Mouse (Mus musculus) ZHBTc4 (cell line): Measurements from ENCODE around the gene Slc7a7.
A peak's percentile ranks its signal among the peaks of the same experiment; 100 is the strongest.

Experiments
- DNase-seq: peaks from one replicate; pipeline ENCODE4 v3.0.0-alpha.2; 2011; ENCODE audit warnings: low read depth, low spot score

Gene Slc7a7

DNA sequence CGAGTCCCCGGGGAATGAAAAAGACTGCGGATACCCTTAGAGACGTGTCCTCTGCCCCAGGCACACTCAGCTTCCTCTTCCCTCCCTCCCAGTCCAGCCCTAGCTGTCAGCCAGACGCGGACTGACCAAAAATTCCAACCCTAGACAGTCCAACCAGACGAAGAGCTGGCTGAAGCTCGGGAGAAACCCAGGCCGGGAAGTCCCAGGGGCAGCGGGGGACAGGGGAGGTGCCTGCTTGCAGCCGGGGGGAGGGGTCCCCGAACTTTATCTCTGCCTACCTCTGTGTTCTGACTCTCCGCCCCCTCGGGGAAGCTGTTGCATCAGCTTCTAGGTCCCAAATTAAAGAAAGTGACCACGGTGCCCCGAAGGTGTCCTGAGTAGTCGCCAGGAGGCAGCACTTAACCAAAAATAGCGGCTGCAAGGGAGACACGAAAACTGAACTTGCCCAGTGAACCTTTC lies at the start of gene Slc7a7:
Slc7a7 (minus strand) TSS at position 158 of the 459 bp plus-strand sequence.
- peak; percentile 88 for DNase-seq

DNA sequence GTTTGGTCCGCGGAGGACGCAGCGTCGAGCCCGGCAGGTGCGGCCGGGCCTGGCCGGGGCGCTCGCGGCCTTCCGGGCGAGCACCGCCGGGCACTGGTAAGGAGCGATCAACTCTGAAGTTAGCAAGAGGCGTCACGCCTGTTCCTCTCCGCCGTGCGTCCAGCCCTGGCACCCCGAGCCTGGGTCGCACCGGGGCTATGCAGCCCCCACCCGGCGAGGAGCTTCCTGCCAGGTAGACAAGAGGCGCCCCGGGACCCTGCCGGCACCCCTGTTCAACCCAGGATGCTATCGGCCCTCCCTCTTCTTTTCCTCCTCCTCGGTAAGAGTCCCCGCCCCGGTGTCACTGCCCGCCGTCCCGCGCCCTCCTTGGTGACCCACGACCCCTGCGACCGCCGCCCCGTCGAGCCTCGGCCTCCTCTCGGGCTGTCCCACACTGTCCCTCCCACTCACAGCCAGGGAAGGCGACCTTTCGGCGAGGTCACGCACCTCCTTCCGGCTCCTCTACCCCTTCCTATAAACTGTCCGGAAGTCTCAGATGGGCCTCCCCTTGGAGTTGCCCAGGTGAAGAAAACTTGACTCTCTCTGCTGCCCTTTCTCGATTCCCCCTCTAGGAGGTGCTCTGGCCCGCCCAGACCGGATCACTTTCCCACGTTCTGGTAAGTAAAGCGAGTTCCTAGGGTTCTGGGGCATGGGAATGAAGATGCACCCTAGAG lies 46.9 kb upstream of the Slc7a7 start:
- DNase-seq: peak; percentile 93

DNA sequence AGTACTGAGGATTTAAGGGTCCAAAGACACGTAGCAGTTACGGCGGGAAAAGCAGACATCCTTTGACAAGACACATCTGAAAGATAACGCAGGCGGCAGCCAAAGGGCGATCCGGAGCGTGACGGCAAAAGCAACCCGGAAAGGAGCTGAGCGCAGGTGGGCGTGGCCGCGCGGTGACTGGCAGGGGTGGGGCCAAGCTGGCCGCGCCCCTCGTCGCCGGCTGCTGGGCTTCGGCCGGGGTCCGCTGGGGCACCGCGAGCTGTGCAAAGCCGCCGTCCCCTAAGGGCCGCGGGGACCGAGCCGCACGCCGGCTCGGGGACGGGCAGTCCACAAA lies 46.3 kb upstream of the Slc7a7 start, which contains the start of gene Lrp10:
Lrp10 (plus strand) TSS at position 179 of the 334 bp plus-strand sequence.
- DNase-seq: peak; percentile 93

DNA sequence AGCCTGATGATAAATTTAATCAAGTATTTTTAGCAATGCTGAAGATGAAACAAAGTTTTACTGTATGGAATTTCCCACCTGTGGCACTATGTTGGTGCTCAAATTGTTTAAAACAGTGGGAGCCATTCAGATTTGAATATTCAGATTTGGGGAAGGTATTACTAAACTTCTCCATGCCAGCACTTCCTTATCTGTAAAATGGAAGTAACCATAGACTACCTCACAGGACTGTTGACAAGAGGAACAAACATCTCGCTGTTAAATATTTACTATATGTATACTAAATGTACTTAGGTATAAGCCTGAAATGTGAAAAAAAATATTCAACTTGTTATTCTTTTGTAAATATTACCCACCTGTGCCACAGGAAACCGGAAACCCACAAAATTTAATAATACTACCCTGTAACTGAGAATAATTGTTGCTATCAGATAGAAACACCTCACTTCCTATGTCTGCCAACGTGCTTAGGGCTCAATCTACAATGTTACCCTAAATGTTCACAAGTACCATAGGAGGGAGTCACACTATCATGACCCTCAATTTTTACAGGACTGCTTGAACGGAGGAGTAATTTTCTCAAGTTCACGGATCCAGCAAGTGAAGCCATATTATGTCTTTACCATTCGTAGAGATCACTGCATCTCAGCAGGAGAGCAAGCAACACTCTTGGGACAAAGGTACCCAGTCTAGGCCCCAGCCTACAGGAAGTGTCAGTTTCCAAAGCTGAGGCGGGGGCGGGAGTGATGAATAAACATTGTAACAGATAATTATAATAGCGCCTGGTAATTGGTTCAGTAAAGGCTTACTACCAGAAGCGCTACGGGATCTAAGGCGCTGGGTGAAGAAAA lies 45.8 kb upstream of the Slc7a7 start:
- no peak for DNase-seq

DNA sequence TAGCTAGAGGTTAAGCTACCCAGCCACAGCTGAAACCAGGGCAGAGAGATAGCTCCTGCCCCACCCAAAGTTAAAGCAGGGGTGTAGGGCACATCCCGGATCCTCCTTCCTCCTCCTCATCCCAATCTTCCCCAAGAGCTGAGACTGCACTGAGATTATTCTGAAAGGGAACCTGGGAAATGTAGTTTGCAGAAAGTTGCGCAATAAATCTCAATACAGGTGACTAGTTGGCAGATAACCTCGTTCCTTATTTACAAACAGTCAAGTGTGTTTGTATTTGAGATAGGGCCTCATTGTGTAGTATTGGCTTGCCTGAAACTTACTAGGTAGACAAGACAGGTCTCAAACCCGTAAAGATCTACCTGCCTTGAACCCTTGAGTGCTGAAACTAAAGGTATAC lies 44.6 kb upstream of the Slc7a7 start:
- DNase-seq: no peak

DNA sequence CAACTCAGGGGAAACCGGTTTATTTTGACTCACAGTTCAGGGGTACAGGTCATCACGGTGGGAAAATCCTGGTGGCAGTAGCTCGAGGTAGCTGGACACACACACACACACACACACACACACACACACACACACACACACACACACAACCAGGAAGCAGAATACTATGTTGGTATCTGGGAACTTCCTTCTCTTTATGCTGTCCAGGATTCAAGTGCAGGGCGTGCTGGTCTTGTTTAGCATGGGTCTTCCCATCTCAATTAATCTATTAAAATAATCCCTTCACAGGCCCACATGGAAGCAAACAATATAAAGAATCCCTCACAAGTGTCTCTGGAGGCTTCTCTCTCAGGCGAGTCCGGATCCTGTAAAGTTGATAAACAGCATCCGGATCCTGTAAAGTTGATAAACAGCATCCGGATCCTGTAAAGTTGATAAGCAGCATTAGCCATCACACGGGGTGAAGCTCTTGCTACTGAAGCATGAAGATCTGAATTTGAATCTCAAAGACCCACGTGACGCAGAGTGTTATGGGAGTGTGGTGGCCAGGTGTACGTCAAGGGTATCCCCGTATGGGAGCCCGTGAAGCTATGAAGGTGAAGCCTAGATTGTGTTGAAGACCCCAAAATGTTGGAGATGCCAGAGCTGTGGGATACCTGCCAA lies 40.5 kb upstream of the Slc7a7 start:
- no peak for DNase-seq

DNA sequence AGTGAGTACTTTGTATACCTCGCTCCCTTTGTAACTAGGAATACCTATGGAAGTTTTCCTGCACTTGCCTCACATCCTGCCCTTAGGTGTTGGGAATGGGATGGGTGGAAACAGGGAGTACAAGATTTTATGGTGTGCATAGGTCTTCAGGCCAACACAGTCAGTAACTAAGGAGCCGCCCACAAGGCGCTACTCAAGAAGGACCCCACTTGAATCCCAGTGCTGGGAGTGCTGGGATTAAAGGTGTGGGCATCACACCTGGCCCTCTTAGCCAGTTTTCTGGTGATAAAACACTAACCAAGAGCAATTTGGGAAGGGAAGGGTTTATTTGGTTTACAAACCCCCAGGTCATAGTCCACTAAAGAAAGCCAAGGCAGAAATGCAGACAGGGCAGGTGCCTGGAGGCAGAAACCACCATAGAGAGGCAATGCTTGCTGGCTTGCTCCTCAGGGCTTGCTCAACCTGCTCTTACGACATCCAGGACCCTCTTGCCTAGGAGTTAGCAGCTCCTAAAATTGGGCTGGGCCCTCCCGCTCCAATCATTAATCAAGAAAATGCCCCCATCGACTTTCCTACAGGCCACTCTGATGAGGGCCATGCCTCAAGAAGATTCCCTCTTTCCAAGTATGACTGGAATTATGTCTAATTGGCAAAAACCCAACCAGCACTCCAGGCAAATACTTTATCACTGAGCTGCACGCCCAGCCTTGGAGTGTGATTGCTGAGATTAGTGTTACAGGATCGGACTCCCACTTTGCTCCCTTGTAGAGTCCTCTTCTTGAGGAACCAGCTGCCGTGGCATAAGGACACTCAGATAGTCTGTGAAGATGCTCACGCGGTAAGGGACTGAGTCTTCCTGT lies 37.3 kb upstream of the Slc7a7 start:
- DNase-seq: no peak

DNA sequence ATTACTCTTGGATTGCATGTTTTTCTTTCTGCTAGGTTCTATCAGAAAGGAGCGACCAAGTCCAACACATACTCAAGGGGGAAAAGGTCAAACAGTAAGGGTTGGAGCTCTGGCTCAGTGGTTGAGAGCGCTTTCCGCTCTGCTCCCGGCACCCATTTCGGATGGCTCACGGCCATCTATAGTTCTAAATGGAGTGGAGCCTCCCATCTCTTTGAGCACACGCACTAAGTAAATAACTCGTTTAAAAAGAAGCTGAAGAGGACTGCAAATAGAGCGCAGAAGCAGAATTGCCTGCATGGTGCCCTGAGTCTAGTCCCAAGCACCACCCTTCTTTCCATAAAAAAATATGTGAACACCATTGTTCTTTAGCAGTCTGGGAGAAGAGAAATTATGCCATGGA lies 36.0 kb upstream of the Slc7a7 start:
- no peak for DNase-seq

DNA sequence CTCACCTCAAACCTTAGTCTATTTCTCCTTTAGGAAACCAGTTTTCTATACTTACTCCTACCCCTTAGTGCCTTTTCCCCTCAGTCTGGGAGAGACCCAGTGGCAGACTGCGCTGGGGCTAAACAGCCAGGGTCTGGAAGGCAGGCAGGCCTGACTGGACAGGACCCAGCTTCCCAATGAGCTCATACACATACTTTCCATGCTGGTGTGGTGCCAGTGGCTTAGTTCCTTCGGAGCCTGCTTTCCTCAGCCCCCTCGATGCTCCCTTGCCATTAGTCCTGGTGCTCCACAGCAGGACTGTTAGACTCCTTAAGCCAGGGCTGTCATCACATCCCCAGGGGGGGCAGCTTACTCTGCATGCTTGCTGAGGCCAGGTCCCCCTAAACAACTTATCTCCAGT lies 27.9 kb upstream of the Slc7a7 start:
- no peak for DNase-seq

DNA sequence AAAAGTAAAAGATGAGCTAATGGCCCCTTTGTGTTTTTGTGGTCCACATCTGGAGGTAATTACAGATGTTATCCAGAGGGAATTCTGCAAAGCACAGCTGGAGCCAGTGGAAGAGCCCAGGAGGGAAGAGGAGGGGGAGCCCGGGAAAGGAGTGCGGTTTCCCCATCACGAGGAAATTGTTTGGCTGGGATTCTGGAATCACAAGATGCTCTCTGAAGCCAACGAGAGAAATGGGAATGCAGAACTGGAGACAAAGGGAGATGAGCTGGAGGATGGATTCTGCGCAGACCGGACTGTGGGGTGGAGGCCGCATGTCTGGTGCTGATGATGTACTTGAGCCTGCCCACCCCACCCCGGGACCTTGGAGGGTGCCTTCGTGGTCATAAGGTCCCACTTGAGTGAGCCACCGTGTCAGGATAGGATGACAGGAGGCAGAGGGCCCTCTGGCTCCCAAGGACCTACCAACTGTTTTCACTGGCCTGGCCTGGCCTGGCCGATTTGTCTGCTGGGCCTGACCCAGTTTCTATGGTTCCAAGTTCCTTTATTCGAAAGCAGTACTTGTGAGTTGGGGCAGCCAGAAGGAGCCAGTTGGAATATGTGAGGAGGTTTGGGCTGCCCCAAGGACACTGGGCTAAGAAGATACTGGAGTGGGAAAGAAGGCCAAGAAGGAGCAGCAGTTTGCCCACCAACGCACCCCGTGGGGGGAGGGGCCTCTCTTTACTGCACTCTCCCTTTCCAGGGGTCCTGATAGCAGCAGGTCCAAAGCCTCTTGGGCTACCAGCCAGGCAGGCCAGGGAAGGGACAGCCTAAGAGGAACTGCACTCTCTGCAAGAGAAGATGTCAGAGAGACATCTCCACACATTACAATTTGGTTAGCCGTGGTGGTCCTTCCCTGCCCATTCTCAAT lies 26.4 kb upstream of the Slc7a7 start:
- no peak for DNase-seq

DNA sequence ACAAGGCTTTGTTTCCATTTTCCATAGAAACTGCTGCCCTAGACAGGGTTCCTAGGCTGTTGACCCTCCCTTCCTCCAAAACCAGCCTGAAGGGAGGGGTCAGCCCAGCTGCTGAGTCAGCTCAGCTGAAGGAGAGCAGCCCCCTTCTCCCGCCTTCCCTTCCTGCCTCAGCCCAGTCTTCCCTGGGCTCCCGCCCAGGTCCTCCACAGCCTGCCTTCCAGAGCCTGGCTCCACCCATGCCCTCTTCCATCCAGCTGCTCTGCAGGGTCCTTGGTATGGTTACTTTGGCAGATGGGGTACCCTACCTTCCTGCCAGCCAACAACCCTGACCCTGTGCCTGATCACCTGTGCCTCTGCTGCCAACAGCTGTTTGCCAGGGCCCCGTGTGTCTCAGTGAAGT lies 25.6 kb upstream of the Slc7a7 start:
- no peak for DNase-seq

DNA sequence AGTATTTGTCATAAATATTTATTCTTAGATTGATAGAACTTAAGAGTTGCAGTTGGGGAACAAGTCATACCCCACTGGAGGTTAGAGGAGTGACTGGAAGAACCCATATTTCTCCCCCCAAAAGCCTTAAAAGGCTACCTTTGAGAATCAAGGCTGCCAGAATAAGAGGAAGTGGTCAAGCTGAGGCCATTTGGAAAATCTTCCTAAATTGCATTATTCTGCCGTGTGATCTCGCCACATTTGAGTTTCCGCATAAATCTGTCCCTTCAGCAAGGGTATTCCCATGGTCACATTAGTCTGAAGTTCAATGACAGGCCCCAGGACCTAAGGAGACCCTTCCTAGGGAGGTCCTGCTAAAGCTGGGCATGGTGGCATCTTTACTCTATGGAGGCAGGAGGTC lies 25.0 kb upstream of the Slc7a7 start:
- no peak for DNase-seq

DNA sequence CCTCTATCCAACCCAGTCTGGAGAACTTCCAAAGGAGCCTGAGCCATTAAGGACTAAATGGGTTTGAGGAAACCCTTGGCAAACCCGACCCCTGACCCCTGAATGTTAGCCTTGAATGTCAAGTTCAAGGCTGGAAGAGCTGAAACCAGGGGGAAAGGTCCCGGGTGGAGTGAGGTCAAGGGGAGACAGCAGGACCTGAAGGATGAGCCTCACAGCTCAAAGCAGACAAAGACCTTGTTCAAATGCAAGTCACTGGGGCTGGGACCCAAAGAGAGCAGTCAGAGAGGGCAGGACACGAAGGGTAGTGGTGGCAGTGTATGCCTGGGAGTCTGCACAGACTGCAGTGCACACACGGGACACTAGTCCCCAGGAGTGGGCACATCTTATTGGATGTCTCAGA lies 23.8 kb upstream of the Slc7a7 start:
- peak; percentile 72 for DNase-seq

DNA sequence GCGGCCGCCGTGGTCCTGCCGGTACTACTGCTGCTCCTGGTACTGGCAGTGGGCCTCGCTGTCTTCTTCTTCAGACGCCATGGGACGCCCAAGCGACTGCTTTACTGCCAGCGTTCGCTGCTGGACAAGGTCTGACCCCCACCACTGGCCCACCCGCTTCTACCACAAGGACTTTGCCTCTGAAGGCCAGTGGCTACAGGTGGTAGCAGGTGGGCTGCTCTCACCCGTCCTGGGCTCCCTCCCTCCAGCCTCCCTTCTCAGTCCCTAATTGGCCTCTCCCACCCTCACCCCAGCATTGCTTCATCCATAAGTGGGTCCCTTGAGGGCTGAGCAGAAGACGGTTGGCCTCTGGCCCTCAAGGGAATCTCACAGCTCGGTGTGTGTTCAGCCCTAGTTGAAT lies 23.0 kb upstream of the Slc7a7 start:
- DNase-seq: no peak

DNA sequence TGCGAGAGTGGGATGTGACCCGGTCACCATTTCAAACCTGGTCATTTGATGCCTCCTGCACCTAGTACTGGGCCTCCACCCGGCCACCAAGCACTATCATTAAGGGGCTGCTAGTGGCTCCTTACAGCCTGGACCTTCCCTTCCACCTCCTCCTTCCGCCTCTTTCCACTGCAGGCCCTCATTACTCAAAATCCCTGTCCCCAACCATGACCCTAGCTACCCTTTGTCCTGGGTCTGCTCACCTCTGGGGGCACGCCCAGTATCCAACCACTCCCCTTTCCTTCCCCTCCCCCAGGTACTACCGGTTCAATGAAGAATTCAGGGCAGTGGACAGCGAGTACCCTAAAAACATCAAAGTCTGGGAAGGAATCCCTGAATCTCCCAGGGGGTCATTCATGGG lies 22.0 kb upstream of the Slc7a7 start:
- no peak for DNase-seq

DNA sequence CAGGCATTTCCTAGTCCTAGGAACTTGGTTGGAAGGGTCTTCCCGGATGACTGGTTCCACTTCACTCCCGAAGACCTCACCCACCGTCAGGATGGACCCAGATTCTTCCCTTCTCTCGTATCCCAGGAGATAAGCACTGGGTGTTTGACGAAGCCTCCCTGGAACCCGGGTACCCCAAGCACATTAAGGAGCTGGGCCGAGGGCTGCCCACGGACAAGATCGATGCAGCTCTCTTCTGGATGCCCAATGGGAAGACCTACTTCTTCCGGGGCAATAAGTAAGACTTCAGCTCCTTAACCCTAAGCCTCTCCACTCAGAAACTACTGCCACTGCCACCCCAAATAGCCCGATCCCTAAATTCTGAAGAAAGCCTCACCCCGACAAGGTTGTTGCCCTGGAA lies 21.6 kb upstream of the Slc7a7 start:
- DNase-seq: no peak

DNA sequence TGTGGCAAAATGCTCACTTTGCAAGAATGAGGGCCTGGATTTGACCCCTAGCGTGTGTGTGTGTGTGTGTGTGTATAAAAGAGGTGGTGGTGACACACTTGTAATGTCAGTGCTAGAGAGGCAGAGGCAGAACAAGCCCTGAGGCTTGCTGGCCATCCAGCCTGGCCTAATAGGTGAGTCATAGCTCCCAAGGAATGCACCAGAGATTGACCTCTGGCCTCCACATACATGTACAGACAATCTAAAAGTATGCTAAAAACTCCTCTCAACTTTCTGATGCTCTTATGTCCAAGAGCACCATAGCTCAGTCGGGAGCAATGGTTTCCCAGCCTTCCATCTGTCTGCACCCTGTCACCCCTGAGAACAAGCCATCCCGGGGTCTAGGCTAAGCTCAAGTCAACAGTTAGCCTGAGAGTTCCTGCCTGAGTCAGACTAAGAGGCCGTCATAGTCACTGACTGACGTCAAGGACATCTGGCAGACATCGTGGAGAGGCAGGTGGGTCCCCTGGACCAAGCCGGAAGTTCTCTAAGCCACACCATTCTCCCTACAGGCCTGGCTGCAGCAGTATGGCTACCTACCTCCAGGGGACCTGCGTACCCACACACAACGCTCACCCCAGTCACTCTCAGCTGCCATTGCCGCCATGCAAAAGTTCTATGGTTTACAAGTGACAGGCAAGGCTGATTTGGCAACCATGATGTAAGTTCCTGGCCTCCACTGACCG lies 17.8 kb upstream of the Slc7a7 start:
- DNase-seq: no peak

DNA sequence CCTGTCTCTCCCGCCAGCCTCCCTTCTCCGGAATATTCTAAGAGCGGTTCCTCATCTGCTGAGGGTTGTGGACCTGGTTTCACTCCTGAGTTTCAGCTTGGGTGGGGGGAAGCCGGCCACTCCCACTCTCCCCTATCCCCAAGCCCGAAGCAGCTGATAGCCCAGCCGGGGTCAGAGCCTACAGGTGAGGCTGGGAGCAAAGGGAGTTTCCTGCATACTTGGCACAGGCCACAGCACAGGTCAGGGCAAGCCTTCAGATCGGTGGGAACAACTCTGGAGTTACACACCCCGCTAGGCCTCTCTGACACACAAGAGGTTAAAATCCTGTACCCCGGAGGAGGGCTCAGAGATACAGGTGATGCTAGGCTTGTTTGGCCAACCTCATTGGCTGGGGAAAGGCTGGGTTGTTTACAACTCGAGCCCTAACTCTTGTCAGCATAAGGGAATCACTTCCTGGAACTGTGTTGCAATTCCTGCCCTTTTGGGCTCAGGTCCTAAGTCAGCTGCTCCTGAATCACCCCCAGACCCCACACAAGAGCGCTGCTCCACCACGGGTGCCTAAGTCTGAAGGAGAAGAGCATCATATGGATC lies 16.5 kb upstream of the Slc7a7 start:
- DNase-seq: no peak
